Mouse (Mus musculus) embryo, embryonic 11.5 days (tissue): ENCODE data around the gene Poc1a.

ENCODE experiments used
- DNase-seq: peaks from one replicate; pipeline ENCODE4 v3.0.0-alpha.2; 2012; ENCODE audit warnings: low read depth, low spot score

The Poc1a gene

GRCm38 (mm10) chr9:106399808-106400207 lies 118.9 kb downstream of the Poc1a start:
- no peak for DNase-seq
